Mouse (Mus musculus) brain, embryonic 14.5 days (tissue): ENCODE data around the gene Ano10.

Experiments used
- CTCF ChIP-seq: fragments of 200-500 bp; IDR thresholded peaks from 2 replicates; pipeline ENCODE4 v1.5.1; 2012; ENCODE audit warnings: inconsistent platforms, mild to moderate bottlenecking, moderate library complexity, borderline replicate concordance; ENCODE audit not compliant: insufficient read depth, insufficient read length; ENCODE audit errors: extremely low read depth
- POLR2A ChIP-seq: fragments of 200-500 bp; IDR thresholded peaks from 2 replicates; pipeline ENCODE4 v1.6.1; 2012; ENCODE audit warnings: mild to moderate bottlenecking, inconsistent platforms, borderline replicate concordance; ENCODE audit not compliant: poor library complexity, insufficient read depth, insufficient read length, severe bottlenecking; ENCODE audit errors: extremely low read depth

GRCm38 (mm10) chr9:122157079-122157441, 137.2 kb downstream of the Ano10 start:
- TF ChIP-seq CTCF (no peak), POLR2A (no peak)
